Mouse (Mus musculus) monocyte, adult 59 days (primary cell): Measurements from ENCODE around the gene Olfr1265. TPM values are rescaled to one million over a fixed set of nuclear protein-coding genes. Genes with fewer than 3 reads are reported as not detected.

ENCODE experiments used
- total RNA-seq, 2 experiments: library from RNA; stranded (reverse); gene quantifications; one replicate each; pipeline ENCODE4 v1.2.4; 2023

Olfr1265 gene
- not detected for total RNA-seq

GRCm38 (mm10) chr2:90035037-90035436, at the start of gene Olfr1265:
Gene Olfr1265, plus strand, starts transcription at chr2:90035337.

GRCm38 (mm10) chr2:89990921-89991320, 44.2 kb upstream of the Olfr1265 start, which contains the start of gene Olfr1261:
Gene Olfr1261, plus strand, starts transcription at chr2:89991221.

GRCm38 (mm10) chr2:89999845-90000244, 35.3 kb upstream of the Olfr1265 start, which contains the start of gene Olfr1262:
Gene Olfr1262, plus strand, starts transcription at chr2:90000145.

GRCm38 (mm10) chr2:90011831-90012230, 23.3 kb upstream of the Olfr1265 start, which contains the start of gene Olfr1263:
Gene Olfr1263, plus strand, starts transcription at chr2:90012131.

GRCm38 (mm10) chr2:90025477-90025876, 9.7 kb upstream of the Olfr1265 start, which contains the start of gene Olfr1264:
Gene Olfr1264, minus strand, starts transcription at chr2:90025577.

GRCm38 (mm10) chr2:90063494-90063893, 28.4 kb downstream of the Olfr1265 start, which contains the start of gene Olfr140:
Gene Olfr140, minus strand, starts transcription at chr2:90063594.

Other genes with a start within 250 kb of the Olfr1265 start
- not detected for gene Olfr1254, start 241.7 kb upstream of the Olfr1265 start, total RNA-seq
- not detected for gene Olfr1255, start 223.3 kb upstream of the Olfr1265 start, total RNA-seq
- gene Olfr1256, start 193.8 kb upstream of the Olfr1265 start, total RNA-seq: not detected
- not detected for gene Olfr48, start 187.1 kb upstream of the Olfr1265 start, total RNA-seq
- gene Olfr1257, start 156.9 kb upstream of the Olfr1265 start, total RNA-seq: not detected
- gene Olfr1258, start 108.0 kb upstream of the Olfr1265 start, total RNA-seq: not detected
- not detected for gene Olfr1259, start 86.7 kb upstream of the Olfr1265 start, total RNA-seq
- gene Olfr1260, start 61.0 kb upstream of the Olfr1265 start, total RNA-seq: not detected
- gene Olfr1261, start 44.1 kb upstream of the Olfr1265 start, total RNA-seq: not detected
- not detected for gene Olfr1262, start 35.2 kb upstream of the Olfr1265 start, total RNA-seq
- gene Olfr1263, start 23.2 kb upstream of the Olfr1265 start, total RNA-seq: not detected
- gene Olfr1264, start 9.8 kb upstream of the Olfr1265 start, total RNA-seq: not detected
- not detected for gene Olfr140, start 28.3 kb downstream of the Olfr1265 start, total RNA-seq
- gene Olfr1269, start 86.1 kb downstream of the Olfr1265 start, total RNA-seq: not detected
- gene Olfr32, start 107.0 kb downstream of the Olfr1265 start, total RNA-seq: not detected
- gene Olfr1270, start 117.8 kb downstream of the Olfr1265 start, total RNA-seq: not detected
- gene Olfr1506, start 189.2 kb downstream of the Olfr1265 start, total RNA-seq: under 1 TPM; 0.33 to 0.50 TPM
- gene Olfr142, start 222.3 kb downstream of the Olfr1265 start, total RNA-seq: not detected
- not detected for gene Olfr1271, start 235.7 kb downstream of the Olfr1265 start, total RNA-seq